Mouse (Mus musculus) limb, embryonic 14.5 days (tissue): ENCODE measurements around the gene Abcb1a. TPM values are rescaled to one million over a fixed set of nuclear protein-coding genes. Genes with fewer than 3 reads are reported as not detected.
"Not testable (repeated sequence)": the region's sequence is repeated elsewhere in the genome, so short reads cannot be mapped to it uniquely, and the experiment has no call there.

Experiments used
- ATAC-seq: fragments of 200-750 bp; cut with Nextera tagmentation; 2 replicates; pipeline ENCODE4 v1.8.0; 2017; ENCODE audit warnings: low read depth, moderate number of reproducible peaks, moderate TSS enrichment; ENCODE audit not compliant: low FRiP score
- DNase-seq: peaks from one replicate; pipeline ENCODE4 v3.0.0-alpha.2; 2015; ENCODE audit warnings: low spot score
- H3K27ac ChIP-seq: fragments of 300-500 bp; sonication (generic); replicated peaks from 2 replicates; pipeline ENCODE4 v1.5.1; 2014; ENCODE audit warnings: low read depth, mild to moderate bottlenecking, low read length, moderate library complexity, mixed read lengths
- H3K27me3 ChIP-seq: fragments of 300-500 bp; sonication (generic); 2 replicates; pipeline ENCODE4 v1.6.1; 2014; ENCODE audit warnings: low read length, mixed read lengths; ENCODE audit not compliant: control insufficient read depth, insufficient read depth
- H3K36me3 ChIP-seq: fragments of 300-500 bp; sonication (generic); 2 replicates; pipeline ENCODE4 v1.6.1; 2014; ENCODE audit warnings: mild to moderate bottlenecking, low read length, moderate library complexity, mixed read lengths; ENCODE audit not compliant: control insufficient read depth, insufficient read depth
- H3K4me1 ChIP-seq: fragments of 300-500 bp; sonication (generic); 2 replicates; pipeline ENCODE4 v1.6.1; 2014; ENCODE audit warnings: antibody characterized with exemption, low read length, mixed read lengths; ENCODE audit not compliant: control insufficient read depth, insufficient read depth
- H3K4me2 ChIP-seq: fragments of 300-500 bp; sonication (generic); replicated peaks from 2 replicates; pipeline ENCODE4 v1.6.1; 2014; ENCODE audit warnings: low read depth, mild to moderate bottlenecking, low read length, moderate library complexity; ENCODE audit not compliant: severe bottlenecking
- H3K4me3 ChIP-seq: fragments of 300-500 bp; sonication (generic); replicated peaks from 2 replicates; pipeline ENCODE4 v1.5.1; 2014; ENCODE audit warnings: low read length
- H3K9ac ChIP-seq: fragments of 300-500 bp; sonication (generic); 2 replicates; pipeline ENCODE4 v1.6.1; 2014; ENCODE audit warnings: mild to moderate bottlenecking, low read depth, low read length, moderate library complexity; ENCODE audit not compliant: severe bottlenecking
- H3K9me3 ChIP-seq: fragments of 300-500 bp; sonication (generic); 2 replicates; pipeline ENCODE4 v1.6.1; 2016; ENCODE audit warnings: low read length; ENCODE audit not compliant: control insufficient read depth
- POLR2A ChIP-seq: fragments of 200-500 bp; IDR thresholded peaks from 2 replicates; pipeline ENCODE4 v1.8.0; 2012; ENCODE audit warnings: inconsistent platforms, mild to moderate bottlenecking, moderate library complexity, borderline replicate concordance; ENCODE audit not compliant: insufficient read depth, insufficient read length; ENCODE audit errors: extremely low read depth
- WGBS: fragments of 180-500 bp; shearing (Covaris S2); extraction: QIAGEN DNeasy Blood & Tissue Kit; methylation state at CpG from one replicate; pipeline ENCODE4 v1.1.7; 2014; 5-methylcytosine and 5-hydroxymethylcytosine counted together
- polyA plus RNA-seq, 2 experiments: library from polyadenylated mRNA; depleted of rRNA in 1 of 2; stranded (reverse) in 1 of 2; unstranded in 1 of 2; fragments of >200 nt; fragmentation: Nextera tagmentation in 1 of 2; extraction: Ambion mirVana in 1 of 2; gene quantifications; 2 replicates each; pipeline versions ENCODE4 v1.2.1 to v1.2.3; 2012 to 2014

Abcb1a gene
- polyA plus RNA-seq, 2 experiments = 0.53 to 0.58 TPM

- Histone ChIP-seq H3K4me3 (no peak overlapping the region), H3K27me3 (no peaks in the 10 kb centered on the region), H3K4me1 (no peaks in the 10 kb centered on the region), H3K9ac (no peak overlapping the region), H3K27ac (no peak overlapping the region), H3K9me3 (no peaks in the 10 kb centered on the region), H3K4me2 (no peak overlapping the region), H3K36me3 (no peaks in the 10 kb centered on the region)
- DNase-seq = no peak
- 80% methylated on average over 5 of the region's 5 CpGs for WGBS
- no peak for TF ChIP-seq POLR2A
- ATAC-seq = no peak
Observed at GRCm38 (mm10) chr5:8722867-8723266, 63.0 kb downstream of the Abcb1a start.

DNA sequence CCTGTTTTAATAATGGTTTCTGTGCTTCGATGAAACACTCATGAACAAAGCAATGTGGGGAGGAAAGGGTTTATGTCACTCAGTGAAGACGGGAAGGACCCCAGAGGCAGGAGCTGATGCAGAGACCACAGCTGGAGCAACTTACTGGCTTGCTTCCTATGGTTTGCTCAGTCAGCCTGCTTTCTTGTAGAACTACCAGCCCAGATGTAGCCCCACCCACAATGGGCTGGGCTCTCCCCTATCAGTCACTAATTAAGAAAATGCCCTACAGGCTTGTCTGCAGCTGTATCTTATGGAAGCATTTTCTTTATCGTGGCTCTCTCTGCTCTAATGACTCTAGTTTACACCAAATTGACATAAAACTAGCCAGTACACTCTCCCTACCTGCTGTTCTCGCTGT is 67.9 kb downstream of the Abcb1a start:
- no peak for TF ChIP-seq POLR2A
- DNase-seq (no peak), ATAC-seq (no peak)
- 29% methylated on average over 4 of the region's 4 CpGs for WGBS
- Histone ChIP-seq H3K27me3 (no peaks in the 10 kb centered on the region), H3K27ac (no peak overlapping the region), H3K4me2 (no peak overlapping the region), H3K36me3 (no peaks in the 10 kb centered on the region), H3K9ac (no peak overlapping the region), H3K4me1 (no peaks in the 10 kb centered on the region), H3K9me3 (no peaks in the 10 kb centered on the region), H3K4me3 (no peak overlapping the region)

- Histone ChIP-seq H3K9ac (no peak overlapping the region), H3K4me1 (no peaks in the 10 kb centered on the region), H3K4me2 (no peak overlapping the region), H3K4me3 (no peak overlapping the region), H3K36me3 (no peaks in the 10 kb centered on the region), H3K9me3 (no peaks in the 10 kb centered on the region), H3K27ac (no peak overlapping the region), H3K27me3 (no peaks in the 10 kb centered on the region)
- ATAC-seq (no peak), DNase-seq (no peak)
- TF ChIP-seq POLR2A = no peak
Observed at GRCm38 (mm10) chr5:8732639-8733038, 72.8 kb downstream of the Abcb1a start.

DNA sequence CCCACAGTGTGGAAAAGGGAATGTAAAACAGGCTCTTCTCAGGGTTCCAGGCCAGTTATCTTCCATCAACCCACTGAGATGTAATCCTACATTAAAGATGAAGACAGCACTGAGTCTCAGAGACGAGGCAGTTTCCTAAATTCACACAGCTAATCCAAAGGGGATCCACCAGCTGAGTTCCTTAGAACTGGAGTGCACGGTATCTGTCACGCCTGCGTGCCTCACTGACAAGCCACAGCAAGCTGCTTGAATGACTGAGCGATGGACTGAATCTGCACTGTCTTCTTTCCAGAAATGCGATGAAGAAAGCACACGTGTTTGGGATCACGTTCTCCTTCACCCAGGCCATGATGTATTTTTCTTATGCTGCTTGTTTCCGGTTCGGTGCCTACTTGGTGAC is 73.4 kb downstream of the Abcb1a start:
- not testable (repeated sequence) for ATAC-seq, H3K4me3 ChIP-seq, H3K36me3 ChIP-seq, H3K4me1 ChIP-seq, H3K9me3 ChIP-seq, H3K27ac ChIP-seq, H3K4me2 ChIP-seq, H3K27me3 ChIP-seq, H3K9ac ChIP-seq, DNase-seq
- 72% methylated on average over 7 of the region's 10 CpGs for WGBS

GRCm38 (mm10) chr5:8736389-8736788 is 76.5 kb downstream of the Abcb1a start:
- no peak overlapping the region for H3K4me3 ChIP-seq
- no peak for TF ChIP-seq POLR2A
- H3K9me3 ChIP-seq = no peaks in the 10 kb centered on the region
- DNase-seq (no peak), ATAC-seq (no peak)
- no peak overlapping the region for H3K9ac ChIP-seq
- 79% methylated on average over 4 of the region's 4 CpGs for WGBS
- no peak overlapping the region for H3K4me2 ChIP-seq
- H3K36me3 ChIP-seq = no peaks in the 10 kb centered on the region
- no peaks in the 10 kb centered on the region for H3K27me3 ChIP-seq
- no peak overlapping the region for H3K27ac ChIP-seq
- no peaks in the 10 kb centered on the region for H3K4me1 ChIP-seq

DNA sequence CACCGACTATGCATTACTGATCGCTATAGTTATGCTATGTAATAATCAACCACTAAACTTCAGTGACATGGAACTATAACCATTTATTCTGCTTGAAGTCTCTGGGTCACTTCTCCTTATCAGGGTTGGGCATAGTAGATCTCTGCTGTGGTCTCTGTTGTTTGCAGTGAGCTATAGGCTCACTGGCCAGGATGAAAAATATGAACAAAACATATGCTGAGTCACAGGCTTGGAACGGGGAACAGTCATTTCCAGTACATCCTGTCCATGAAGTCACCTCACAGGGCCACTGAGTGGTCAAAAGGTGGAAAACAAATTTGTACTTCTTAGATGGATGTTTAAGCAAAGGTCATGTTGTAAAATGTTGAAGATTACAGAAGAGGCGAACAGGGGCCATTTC is 77.2 kb downstream of the Abcb1a start:
- ATAC-seq = no peak
- no peak overlapping the region for H3K4me2 ChIP-seq
- H3K36me3 ChIP-seq = no peaks in the 10 kb centered on the region
- H3K9ac ChIP-seq = no peak overlapping the region
- DNase-seq = no peak
- H3K4me1 ChIP-seq = no peaks in the 10 kb centered on the region
- no peak overlapping the region for H3K27ac ChIP-seq
- no peaks in the 10 kb centered on the region for H3K27me3 ChIP-seq
- 86% methylated on average over 4 of the region's 4 CpGs for WGBS
- no peaks in the 10 kb centered on the region for H3K9me3 ChIP-seq
- no peak overlapping the region for H3K4me3 ChIP-seq
- no peak for TF ChIP-seq POLR2A

DNA sequence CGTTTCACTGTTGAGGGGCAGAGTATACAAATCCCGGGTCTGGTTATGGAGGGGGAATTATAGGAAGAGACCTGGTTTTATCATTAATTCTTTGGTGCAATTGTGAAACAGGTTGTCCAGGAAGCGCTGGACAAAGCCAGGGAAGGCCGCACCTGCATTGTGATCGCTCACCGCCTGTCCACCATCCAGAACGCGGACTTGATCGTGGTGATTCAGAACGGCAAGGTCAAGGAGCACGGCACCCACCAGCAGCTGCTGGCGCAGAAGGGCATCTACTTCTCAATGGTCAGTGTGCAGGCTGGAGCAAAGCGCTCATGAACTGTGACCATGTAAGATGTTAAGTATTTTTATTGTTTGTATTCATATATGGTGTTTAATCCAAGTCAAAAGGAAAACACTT is 87.4 kb downstream of the Abcb1a start:
- not testable (repeated sequence) for H3K4me2 ChIP-seq, H3K27ac ChIP-seq, H3K9ac ChIP-seq, H3K4me1 ChIP-seq, ATAC-seq, H3K9me3 ChIP-seq, H3K36me3 ChIP-seq, H3K27me3 ChIP-seq, DNase-seq, H3K4me3 ChIP-seq
- WGBS = 90% methylated on average over 13 of the region's 13 CpGs
